Comparison of ENCODE assay signal across 14 mouse cellular contexts in genomic region chr6:34290681-34291080, GRCm38 (mm10).
"Had no signal": no experiment of that assay in that cellular context is flagged by ENCODE, and none has a peak within 500 bp of the region (broad histone marks: within the 10 kb centered on the region; RNA-seq: fewer than 3 reads in every experiment).

No protein-coding gene starts in this region.

- ATAC-seq: hindbrain, postnatal 0 days; intestine, embryonic 16.5 days; liver, embryonic 12.5 days had no signal

- DNase-seq: gastrocnemius, postnatal 14 days; gastrocnemius, postnatal 36 days; heart, postnatal 14 days; kidney, adult 11 months; kidney, adult 2 months; kidney, adult 9 months; kidney, postnatal 14 days; kidney, postnatal 36 days; layer of hippocampus, adult 9-11 months; layer of hippocampus, postnatal 36 days; left cerebral cortex, postnatal 4 days had no signal
